Mouse (Mus musculus): ENCODE results near the gene Tbc1d20.
A peak's percentile ranks its signal among the peaks of the same experiment; 100 is the strongest.
"Not testable (repeated sequence)": the region's sequence is repeated elsewhere in the genome, so short reads cannot be mapped to it uniquely, and the experiment has no call there.

Gene Tbc1d20

DNA sequence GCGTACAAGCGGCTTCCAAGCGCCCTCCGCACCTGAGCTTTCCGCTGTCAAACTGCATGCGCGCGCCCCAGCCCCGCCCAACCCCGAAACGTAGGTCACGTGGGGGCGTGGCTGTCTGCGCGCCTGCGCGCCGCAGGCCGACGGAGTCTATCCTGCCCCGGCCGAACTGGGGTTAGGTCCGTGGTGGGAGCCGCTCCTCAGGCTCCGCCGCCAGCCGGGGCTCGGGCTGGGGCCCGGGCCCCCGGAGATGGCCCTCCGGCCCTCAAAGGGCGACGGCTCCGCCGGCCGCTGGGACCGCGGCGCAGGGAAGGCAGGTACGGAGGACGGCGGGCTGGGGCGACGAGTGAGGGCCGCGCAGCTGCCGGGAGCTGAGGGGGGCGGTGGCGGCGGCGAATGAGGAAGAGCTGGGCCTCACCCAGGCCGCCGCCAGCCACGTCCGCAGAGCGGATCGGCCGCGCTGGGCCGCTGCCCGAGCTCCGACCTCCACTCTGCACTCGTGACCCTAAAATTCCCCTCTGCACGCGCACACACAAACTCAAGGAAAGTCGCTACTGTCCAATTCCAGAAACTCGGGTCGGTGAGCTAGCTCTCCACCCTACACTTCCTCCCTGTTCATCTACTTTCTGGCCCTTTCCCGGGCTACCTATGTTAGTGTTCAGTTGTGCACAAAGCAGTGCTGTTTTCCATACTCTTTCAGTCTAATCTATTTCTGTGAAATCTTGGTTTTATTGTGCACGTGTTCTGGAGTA lies at the start of gene Tbc1d20:
Gene Tbc1d20, plus strand, starts transcription at position 102 of the 749 bp plus-strand sequence.
- peak; percentile 96 for DNase-seq (ENCODE audit: low read depth, low spot score)

- DNase-seq (ENCODE audit: low read depth, low spot score), result no peak
Observed at GRCm38 (mm10) chr2:152247213-152247612, 46.4 kb upstream of the Tbc1d20 start.

- DNase-seq (ENCODE audit: low read depth, low spot score), result no peak
Observed at GRCm38 (mm10) chr2:152250511-152250910, 43.1 kb upstream of the Tbc1d20 start.

- DNase-seq (ENCODE audit: low read depth, low spot score), result no peak
Observed at GRCm38 (mm10) chr2:152259739-152260138, 33.9 kb upstream of the Tbc1d20 start.

- DNase-seq (ENCODE audit: low read depth, low spot score), result no peak
Observed at GRCm38 (mm10) chr2:152273639-152274038, 20.0 kb upstream of the Tbc1d20 start.

GRCm38 (mm10) chr2:152281407-152281806 lies 12.2 kb upstream of the Tbc1d20 start:
- DNase-seq (ENCODE audit: low read depth, low spot score), result no peak

DNA sequence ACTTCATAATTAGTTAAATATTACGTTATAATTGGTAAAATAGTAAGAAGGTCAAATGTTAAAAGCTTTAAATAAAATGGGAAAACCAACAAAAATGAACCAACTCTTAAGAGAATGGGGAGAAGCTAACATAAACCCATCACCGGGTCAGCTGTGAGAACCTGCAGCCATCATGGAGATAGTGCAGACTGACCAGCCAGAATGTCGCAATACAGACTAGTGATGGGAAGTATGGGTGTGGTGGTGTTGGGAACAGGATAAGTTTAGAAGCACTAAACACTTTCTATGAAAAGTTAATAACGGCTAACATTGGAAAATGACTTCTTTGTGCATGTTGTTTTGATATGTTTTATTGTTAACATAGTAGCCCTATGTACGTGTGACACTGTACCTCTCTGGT lies 6.1 kb upstream of the Tbc1d20 start:
- DNase-seq (ENCODE audit: low read depth, low spot score), result no peak

DNA sequence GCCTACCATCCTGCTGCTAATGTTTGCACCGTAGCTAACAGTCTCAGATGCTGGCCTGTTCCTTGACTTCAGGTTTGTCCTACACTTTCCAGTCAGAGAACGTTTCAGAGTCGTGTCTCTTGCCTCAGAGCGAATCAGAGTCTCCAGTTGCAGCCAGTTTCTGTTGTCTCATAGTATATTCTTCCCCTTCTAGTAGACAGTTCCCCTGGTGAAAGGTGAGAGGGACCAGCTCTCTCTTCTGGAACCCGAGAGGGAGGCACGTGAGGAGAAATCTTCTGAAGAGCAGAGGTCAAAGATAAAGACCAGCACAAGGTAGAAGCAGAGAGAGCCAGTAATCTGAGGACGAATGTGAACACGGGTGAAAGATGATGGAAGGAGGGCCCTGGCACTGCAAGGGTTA lies 5.6 kb upstream of the Tbc1d20 start:
- DNase-seq (ENCODE audit: low read depth, low spot score), result no peak

GRCm38 (mm10) chr2:152289623-152290022 lies 4.0 kb upstream of the Tbc1d20 start:
- DNase-seq (ENCODE audit: low read depth, low spot score), result not testable (repeated sequence)

DNA sequence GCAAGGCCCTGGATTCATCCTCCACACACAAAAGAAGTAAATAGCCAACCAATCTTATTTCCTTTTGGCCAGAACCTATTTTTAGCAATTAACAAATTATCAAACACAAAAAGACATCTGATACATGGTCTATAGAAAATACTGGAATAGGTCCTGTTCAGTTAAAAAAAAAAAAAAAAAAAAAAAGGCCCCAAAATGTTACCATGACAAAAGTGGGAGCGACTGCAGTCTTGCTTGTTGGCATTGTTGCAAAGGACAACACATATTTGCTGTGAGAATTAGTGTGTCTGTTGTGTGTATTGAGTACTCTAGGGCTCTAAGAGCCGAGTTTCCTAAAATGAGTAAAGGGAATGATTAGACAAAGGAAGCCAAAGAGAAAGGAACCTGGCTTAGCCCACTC lies 1.2 kb upstream of the Tbc1d20 start:
- DNase-seq (ENCODE audit: low read depth, low spot score), result no peak

- DNase-seq (ENCODE audit: low read depth, low spot score), result no peak
Observed at GRCm38 (mm10) chr2:152293179-152293726, 375 bp upstream of the Tbc1d20 start.

- no peak for DNase-seq (ENCODE audit: low read depth, low spot score)
Observed at GRCm38 (mm10) chr2:152294541-152294940, 913 bp downstream of the Tbc1d20 start.

- peak; percentile 73 for DNase-seq (ENCODE audit: low read depth, low spot score)
Observed at GRCm38 (mm10) chr2:152302862-152303261, 9.2 kb downstream of the Tbc1d20 start.

- no peak for DNase-seq (ENCODE audit: low read depth, low spot score)
Observed at GRCm38 (mm10) chr2:152303781-152304180, 10.2 kb downstream of the Tbc1d20 start.

- no peak for DNase-seq (ENCODE audit: low read depth, low spot score)
Observed at GRCm38 (mm10) chr2:152305480-152305879, 11.9 kb downstream of the Tbc1d20 start.

DNA sequence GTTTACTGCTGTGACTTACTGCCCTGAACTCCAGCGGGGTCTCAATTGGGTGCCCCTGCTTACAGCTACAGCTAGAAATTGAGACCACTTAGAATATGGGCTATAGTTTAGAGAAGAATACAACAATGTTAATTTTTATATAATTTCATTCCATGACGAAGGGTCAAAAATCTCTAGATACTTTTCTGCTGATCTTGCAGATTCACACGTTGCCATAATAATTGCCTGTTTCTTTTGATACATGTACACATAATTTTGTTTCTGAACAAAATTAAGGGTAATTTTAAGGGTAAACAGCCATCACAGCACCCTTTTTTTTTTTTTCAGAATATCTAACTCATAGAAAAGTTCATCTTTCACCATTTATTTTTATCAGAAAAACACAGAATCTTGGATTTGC lies 13.6 kb downstream of the Tbc1d20 start:
- DNase-seq (ENCODE audit: low read depth, low spot score), result no peak

DNA sequence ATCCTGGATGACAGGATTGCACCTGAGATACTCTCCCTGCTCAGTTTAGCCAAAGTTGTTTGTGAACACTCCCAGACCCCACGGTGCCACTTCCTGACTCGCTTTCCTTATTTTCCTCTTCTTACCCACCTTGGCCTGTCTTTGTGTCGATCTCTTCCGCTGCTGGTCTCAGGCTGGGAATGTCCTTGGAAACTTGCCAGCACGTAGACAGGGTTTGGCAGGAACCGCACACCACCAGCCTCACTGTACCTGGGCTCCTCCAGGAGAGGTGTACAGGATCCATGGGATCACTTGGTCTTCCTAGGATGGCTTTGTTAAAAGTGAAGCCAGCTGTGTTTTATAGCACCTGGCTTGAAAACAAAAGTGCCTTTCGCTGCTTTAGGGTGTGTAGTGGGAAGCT lies 19.4 kb downstream of the Tbc1d20 start:
- peak; percentile 33 for DNase-seq (ENCODE audit: low read depth, low spot score)

- DNase-seq (ENCODE audit: low read depth, low spot score), result no peak
Observed at GRCm38 (mm10) chr2:152313926-152314325, 20.3 kb downstream of the Tbc1d20 start.

DNA sequence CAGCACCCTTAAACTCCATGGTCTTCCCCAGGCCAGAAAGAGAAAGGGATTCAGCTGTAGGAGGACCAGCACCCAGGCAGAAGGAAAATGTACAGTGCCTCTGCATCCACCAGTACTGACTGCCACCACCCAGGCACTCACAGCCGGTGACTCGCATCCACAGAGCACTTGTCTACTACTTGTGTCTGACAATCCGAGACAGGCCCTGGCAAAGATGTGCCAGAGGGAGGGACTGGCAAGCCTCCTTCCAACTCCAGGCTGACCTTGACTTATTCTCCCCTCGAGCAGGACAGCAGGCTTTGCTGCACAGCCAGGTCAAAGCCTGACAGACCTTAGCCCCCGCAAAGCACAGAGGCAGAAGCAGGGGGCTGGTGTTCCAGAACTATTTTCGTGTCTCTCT lies 23.4 kb downstream of the Tbc1d20 start:
- no peak for DNase-seq (ENCODE audit: low read depth, low spot score)

GRCm38 (mm10) chr2:152321558-152321957 lies 27.9 kb downstream of the Tbc1d20 start:
- no peak for DNase-seq (ENCODE audit: low read depth, low spot score)

- DNase-seq (ENCODE audit: low read depth, low spot score), result no peak
Observed at GRCm38 (mm10) chr2:152322198-152322597, 28.6 kb downstream of the Tbc1d20 start.

DNA sequence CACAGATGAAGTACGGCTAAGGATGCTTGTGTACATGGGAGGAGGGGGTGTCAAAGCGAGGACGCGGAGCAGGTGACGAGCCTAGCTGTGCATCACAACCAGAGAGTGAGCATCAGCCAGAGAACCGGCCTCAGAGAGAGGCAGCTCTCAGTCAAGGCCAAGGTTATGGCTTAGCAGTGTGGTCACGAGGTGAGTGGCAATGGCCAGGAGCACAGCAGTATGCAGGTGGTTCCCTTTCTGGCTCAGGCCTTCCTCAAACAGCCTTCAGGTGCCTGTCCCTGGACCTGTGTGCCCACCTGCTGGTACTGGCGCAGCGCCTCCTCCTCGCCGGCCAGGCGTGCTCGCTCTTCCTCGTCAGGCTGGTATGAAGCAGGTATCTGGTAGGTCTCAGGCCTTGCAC lies 30.3 kb downstream of the Tbc1d20 start:
- peak; percentile 81 for DNase-seq (ENCODE audit: low read depth, low spot score)

GRCm38 (mm10) chr2:152324842-152325241 lies 31.2 kb downstream of the Tbc1d20 start:
- DNase-seq (ENCODE audit: low read depth, low spot score), result no peak

Measured in brain, adult 2 months (tissue).